8 mouse cellular contexts compared by ENCODE assay signal in genomic region chr8:114351643-114352427, GRCm38 (mm10).
A peak's percentile ranks its signal among the peaks of the same experiment; 100 is the strongest.
DNase-seq lines count a peak whose midpoint lies in the region; ATAC-seq and TF ChIP-seq lines count a peak whose summit lies in the region.

No protein-coding gene starts in this region.

- H3K27me3 ChIP-seq in heart, embryonic 16.5 days (ENCODE audit: control insufficient read depth, insufficient read depth, low read length): no peaks in the 10 kb centered on the region
- no peaks in the 10 kb centered on the region for H3K27me3 ChIP-seq in testis, adult 2 months (ENCODE audit: control insufficient read depth, insufficient read depth, low read length)
- no peaks in the 10 kb centered on the region for H3K27me3 ChIP-seq in midbrain, embryonic 10.5 days (ENCODE audit: low read depth, poor library complexity, severe bottlenecking)

- no peak for ATAC-seq in heart, embryonic 16.5 days (replicated peaks; ENCODE audit: extremely low read depth, insufficient read depth, low FRiP score)

- no peaks in the 10 kb centered on the region for H3K36me3 ChIP-seq in heart, embryonic 16.5 days (ENCODE audit: control insufficient read depth, insufficient read depth)
- no peaks in the 10 kb centered on the region for H3K36me3 ChIP-seq in testis, adult 2 months (ENCODE audit: control insufficient read depth, insufficient read depth, low read length)
- H3K36me3 ChIP-seq in midbrain, embryonic 10.5 days: no peaks in the 10 kb centered on the region

- WGBS in heart, embryonic 16.5 days: 39% methylated on average over 14 of the region's 14 CpGs
- WGBS in midbrain, embryonic 10.5 days: 74% methylated on average over 14 of the region's 14 CpGs

- H3K9ac ChIP-seq in heart, embryonic 16.5 days (ENCODE audit: low read length): no peak overlapping the region

- no peaks in the 10 kb centered on the region for H3K4me1 ChIP-seq in heart, embryonic 16.5 days (ENCODE audit: control insufficient read depth, insufficient read depth, low read length)
- H3K4me1 ChIP-seq in testis, adult 2 months (ENCODE audit: control insufficient read depth, insufficient read depth, low read length): peaks cover 3% of the 10 kb centered on the region
- no peaks in the 10 kb centered on the region; the same call in 1 of the 2 replicates for H3K4me1 ChIP-seq in midbrain, embryonic 10.5 days

- H3K4me2 ChIP-seq in heart, embryonic 16.5 days (ENCODE audit: low read depth, low read length): peak overlapping the region; percentile 55

- no peaks in the 10 kb centered on the region for H3K9me3 ChIP-seq in heart, embryonic 16.5 days (replicated peaks; ENCODE audit: control insufficient read depth, low read length)
- H3K9me3 ChIP-seq in midbrain, embryonic 10.5 days (replicated peaks): no peaks in the 10 kb centered on the region

- no peak overlapping the region for H3K27ac ChIP-seq in heart, embryonic 16.5 days (ENCODE audit: low read length)
- H3K27ac ChIP-seq in testis, adult 2 months (ENCODE audit: control insufficient read depth, insufficient read depth, low read depth, low read length): no peak overlapping the region
- H3K27ac ChIP-seq in midbrain, embryonic 10.5 days (replicated peaks): no peak overlapping the region

- H3K4me3 ChIP-seq in heart, embryonic 16.5 days (ENCODE audit: low read length): peak overlapping the region; percentile 22
- peak overlapping the region; percentile 9; the same call in 1 of the 2 replicates for H3K4me3 ChIP-seq in testis, adult 2 months (ENCODE audit: control insufficient read depth, low read depth, low read length)
- no peak overlapping the region for H3K4me3 ChIP-seq in midbrain, embryonic 10.5 days

- TF ChIP-seq POLR2A in testis, adult 2 months (IDR thresholded peaks at IDR 0.05; ENCODE audit: control insufficient read depth, low read depth, low read length): no peak

- no peak for TF ChIP-seq CTCF in testis, adult 2 months (IDR thresholded peaks at IDR 0.05; ENCODE audit: control insufficient read depth, insufficient read depth, insufficient replicate concordance, low read depth, low read length)

- DNase-seq in heart, adult 11 months: no peak
- DNase-seq in testis, postnatal 14 days (ENCODE audit: low spot score): no peak
- peak; percentile 54 to 60 for DNase-seq in left cerebral cortex, adult 9 months (ENCODE audit: low spot score in 2 of 2)
- peak; percentile 4 to 7 for DNase-seq in thymus, postnatal 36 days
- DNase-seq in midbrain, embryonic 10.5 days (ENCODE audit: low spot score): no peak
- DNase-seq in yolk sac, embryonic 10.5 days (ENCODE audit: low spot score): no peak

Comparison
In these comparisons a context has a peak if more than half of its experiments do, and no peak if none do; other contexts are left out.
1. DNase-seq: peak in left cerebral cortex, adult 9 months (2 of 2) and thymus, postnatal 36 days (2 of 2); none in heart, adult 11 months (single experiment), testis, postnatal 14 days (single experiment), midbrain, embryonic 10.5 days (single experiment) and yolk sac, embryonic 10.5 days (single experiment).